Mouse (Mus musculus) limb, embryonic 13.5 days (tissue): ENCODE measurements around the gene Calml4. TPM values are rescaled to one million over a fixed set of nuclear protein-coding genes. Genes with fewer than 3 reads are reported as not detected.

ENCODE experiments used
- ATAC-seq: fragments of 200-750 bp; cut with Nextera tagmentation; 2 replicates; pipeline ENCODE4 v1.8.0; 2017; ENCODE audit warnings: low read depth, moderate number of reproducible peaks, moderate TSS enrichment; ENCODE audit not compliant: low FRiP score
- H3K27ac ChIP-seq: fragments of 300-500 bp; sonication (generic); 2 replicates; pipeline ENCODE4 v1.5.1; 2015; ENCODE audit warnings: inconsistent platforms, mild to moderate bottlenecking, moderate library complexity
- H3K27me3 ChIP-seq: fragments of 300-500 bp; sonication (generic); 2 replicates; pipeline ENCODE4 v1.6.1; 2015; ENCODE audit warnings: mild to moderate bottlenecking, inconsistent platforms
- H3K36me3 ChIP-seq: fragments of 300-500 bp; sonication (generic); 2 replicates; pipeline ENCODE4 v1.6.1; 2015; ENCODE audit warnings: inconsistent platforms, mild to moderate bottlenecking, moderate library complexity
- H3K4me1 ChIP-seq: fragments of 300-500 bp; sonication (generic); 2 replicates; pipeline ENCODE4 v1.6.1; 2015; ENCODE audit warnings: inconsistent platforms
- H3K4me2 ChIP-seq: fragments of 300-500 bp; sonication (generic); replicated peaks from 2 replicates; pipeline ENCODE4 v1.6.1; 2015; ENCODE audit warnings: inconsistent platforms, mild to moderate bottlenecking, moderate library complexity
- H3K4me3 ChIP-seq: fragments of 300-500 bp; sonication (generic); 2 replicates; pipeline ENCODE4 v1.5.1; 2015; ENCODE audit warnings: moderate library complexity, mild to moderate bottlenecking, inconsistent platforms
- H3K9ac ChIP-seq: fragments of 300-500 bp; sonication (generic); 2 replicates; pipeline ENCODE4 v1.6.1; 2015; ENCODE audit warnings: mild to moderate bottlenecking, inconsistent platforms
- H3K9me3 ChIP-seq: fragments of 300-500 bp; sonication (generic); 2 replicates; pipeline ENCODE4 v1.6.1; 2016; ENCODE audit warnings: inconsistent platforms
- WGBS: fragments of 180-500 bp; shearing (Covaris S2); methylation state at CpG from one replicate; pipeline ENCODE4 v1.1.7; 2015; 5-methylcytosine and 5-hydroxymethylcytosine counted together
- polyA plus RNA-seq: library from polyadenylated mRNA; unstranded; fragments of >200 nt; fragmentation: Nextera tagmentation; extraction: Ambion mirVana; gene quantifications from 2 replicates; pipeline ENCODE4 v1.2.1, GENCODE M21; 2015

The Calml4 gene
- polyA plus RNA-seq, 1 experiment from 2014 or later: 8.9 TPM

DNA sequence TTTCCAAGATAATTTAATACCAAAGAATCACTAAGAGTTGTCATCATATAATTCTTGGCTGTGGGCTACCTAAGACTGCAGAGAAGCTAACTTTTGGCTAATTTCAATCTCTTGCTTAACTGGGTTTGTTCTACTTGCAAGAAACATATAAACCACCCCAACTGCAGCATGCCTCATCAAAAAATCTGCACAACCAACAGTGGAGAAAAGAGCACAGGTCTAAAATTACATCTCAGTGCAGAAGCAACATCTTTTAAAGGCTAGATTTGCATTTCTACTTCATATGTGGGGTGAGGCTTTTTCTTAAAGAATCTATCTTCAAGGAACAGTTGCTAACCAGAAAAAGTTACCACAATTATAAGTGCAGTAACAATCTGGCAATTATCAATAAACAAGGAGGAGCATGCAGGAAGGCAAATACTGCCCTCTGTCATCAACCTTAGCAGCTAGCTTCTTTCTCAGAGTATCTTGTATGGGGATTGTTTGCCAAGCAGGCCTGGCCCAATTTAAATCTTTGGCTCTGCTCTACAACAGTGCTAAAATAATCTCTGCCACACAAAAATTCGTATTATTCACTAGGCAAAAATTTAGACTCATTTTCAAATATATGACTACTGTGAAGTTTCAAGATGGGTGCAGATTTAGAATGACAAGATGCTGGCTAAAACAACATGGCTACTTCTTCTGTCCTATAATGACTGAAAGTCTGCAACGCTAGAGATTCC is 67.2 kb downstream of the Calml4 start:
- WGBS: 77% methylated on average over 2 of the region's 2 CpGs
- no peaks in the 10 kb centered on the region for H3K9me3 ChIP-seq
- H3K27me3 ChIP-seq: no peaks in the 10 kb centered on the region
- no peak overlapping the region for H3K4me2 ChIP-seq
- H3K9ac ChIP-seq: no peak overlapping the region
- no peak overlapping the region for H3K4me3 ChIP-seq
- H3K36me3 ChIP-seq: peaks cover 12% of the 10 kb centered on the region
- ATAC-seq: no peak
- H3K4me1 ChIP-seq: no peaks in the 10 kb centered on the region
- H3K27ac ChIP-seq: no peak overlapping the region

Other genes with a start within 250 kb of the Calml4 start
- 8.0 and 8.2 TPM in 2 replicates for gene Itga11, start 180.3 kb upstream of the Calml4 start, polyA plus RNA-seq
- gene Fem1b, start 46.1 kb upstream of the Calml4 start, polyA plus RNA-seq: 19.4 and 21.9 TPM in 2 replicates
- gene Cln6, start 19.3 kb upstream of the Calml4 start, polyA plus RNA-seq: 20.3 and 21.3 TPM in 2 replicates
- 56.1 and 57.8 TPM in 2 replicates for gene Pias1, start 129.8 kb downstream of the Calml4 start, polyA plus RNA-seq